Mouse (Mus musculus) brain, embryonic 14.5 days (tissue): Measurements from ENCODE around the gene Vars.

Experiments
- CTCF ChIP-seq: fragments of 200-500 bp; IDR thresholded peaks from 2 replicates; pipeline ENCODE4 v1.5.1; 2012; ENCODE audit warnings: inconsistent platforms, mild to moderate bottlenecking, moderate library complexity, borderline replicate concordance; ENCODE audit not compliant: insufficient read depth, insufficient read length; ENCODE audit errors: extremely low read depth
- POLR2A ChIP-seq: fragments of 200-500 bp; IDR thresholded peaks from 2 replicates; pipeline ENCODE4 v1.6.1; 2012; ENCODE audit warnings: mild to moderate bottlenecking, inconsistent platforms, borderline replicate concordance; ENCODE audit not compliant: poor library complexity, insufficient read depth, insufficient read length, severe bottlenecking; ENCODE audit errors: extremely low read depth

DNA sequence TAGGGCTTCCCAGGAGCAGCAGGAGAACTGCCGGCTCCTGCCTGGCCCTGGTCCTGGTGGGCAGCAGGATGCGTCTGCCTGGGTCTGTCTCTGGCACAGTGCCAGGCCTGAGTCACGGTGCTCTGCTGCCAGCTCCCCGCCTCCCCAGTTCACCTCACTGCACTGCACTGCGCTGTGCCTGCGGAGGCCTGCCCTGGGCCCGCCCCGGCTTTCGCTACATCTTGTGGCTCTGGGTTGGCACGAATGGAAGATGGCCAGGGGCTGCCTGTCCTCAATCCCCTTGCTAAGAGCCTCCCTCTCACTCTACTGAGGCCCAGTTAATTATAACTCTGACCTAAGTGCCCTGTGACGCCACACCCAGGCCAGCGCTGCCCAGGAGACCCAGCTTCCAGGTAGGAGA lies 15.6 kb downstream of the Vars start, which contains the start of gene Vwa7:
- TF ChIP-seq POLR2A (no peak), CTCF (no peak)
